Mouse (Mus musculus) NIH3T3 (cell line): Measurements from ENCODE around the gene Snapc5.
"Not testable (repeated sequence)": the region's sequence is repeated elsewhere in the genome, so short reads cannot be mapped to it uniquely, and the experiment has no call there.

Experiments
- DNase-seq: peaks from one replicate; pipeline ENCODE4 v3.0.0-alpha.2; 2012; ENCODE audit warnings: low read depth

Gene Snapc5

DNA sequence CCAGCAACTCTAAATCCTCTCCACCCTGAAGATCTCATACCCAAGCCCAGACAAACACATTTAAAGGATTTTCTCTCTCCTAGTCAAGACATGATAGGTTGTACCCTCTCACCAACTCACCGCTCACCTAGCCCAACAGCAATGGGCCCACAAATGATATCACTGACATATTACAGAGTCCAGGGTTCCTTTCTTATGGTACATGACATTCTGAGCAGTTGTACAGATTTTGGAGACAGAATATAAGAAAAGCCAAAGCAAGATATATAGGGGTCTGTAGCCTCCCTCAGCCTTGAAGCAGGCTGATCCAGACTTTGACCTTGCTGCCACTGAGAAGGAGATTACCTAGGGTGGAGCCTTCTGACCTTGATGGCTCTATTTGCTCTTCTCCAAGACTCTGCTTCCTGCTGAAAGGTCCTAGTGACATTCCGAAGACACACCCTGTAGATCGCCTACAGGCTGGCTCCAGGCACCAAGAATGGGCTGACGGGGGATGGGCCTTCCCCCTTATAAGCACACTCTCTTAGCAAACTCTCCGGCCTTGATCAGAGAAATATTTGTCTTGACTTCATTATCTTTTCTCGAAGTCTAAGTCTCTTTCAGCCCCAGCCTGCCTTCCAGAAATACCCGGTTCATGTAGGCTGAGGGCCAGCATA lies 19.8 kb downstream of the Snapc5 start:
- not testable (repeated sequence) for DNase-seq

DNA sequence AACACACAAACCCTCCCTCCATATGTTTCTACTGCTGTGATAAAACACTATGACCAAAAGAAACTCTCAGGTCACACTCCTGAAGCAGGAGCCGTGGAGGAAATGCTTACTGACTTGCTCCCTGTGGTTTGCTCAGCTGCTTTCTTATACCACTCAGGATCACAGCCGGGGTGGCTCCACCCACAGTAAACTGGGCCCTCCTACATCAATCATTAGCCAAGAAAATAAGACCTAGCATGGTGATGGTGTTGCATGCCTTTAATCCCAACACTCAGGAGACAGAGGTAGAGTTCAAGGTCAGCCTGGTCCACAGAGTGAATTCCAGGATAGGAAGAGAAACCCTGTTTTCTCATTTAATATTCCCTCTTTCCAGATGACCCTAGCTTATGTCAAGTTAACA lies 20.8 kb downstream of the Snapc5 start:
- no peak for DNase-seq

- DNase-seq: peak; percentile 47
Observed at GRCm38 (mm10) chr9:64202331-64202730, 23.3 kb downstream of the Snapc5 start.

DNA sequence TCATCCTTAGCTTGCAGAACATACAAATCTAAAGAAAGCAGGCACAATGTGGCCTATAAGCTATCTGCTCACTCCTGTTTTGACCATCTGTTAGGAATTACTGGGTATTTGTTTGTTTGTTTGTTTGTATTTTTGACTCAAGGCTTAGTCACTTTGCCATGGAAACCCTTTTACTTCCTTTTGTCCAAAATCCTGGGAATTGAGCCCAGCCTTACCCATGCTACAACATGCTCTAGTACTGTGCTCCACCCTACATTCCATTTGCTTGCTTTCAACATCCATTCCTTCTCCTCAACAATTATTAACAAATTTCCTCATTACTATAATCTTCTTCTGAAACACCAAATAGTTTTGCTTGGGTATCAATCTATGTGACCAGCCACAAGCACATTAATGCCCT lies 23.8 kb downstream of the Snapc5 start:
- peak; percentile 49 for DNase-seq

- no peak for DNase-seq
Observed at GRCm38 (mm10) chr9:64207509-64208084, 28.5 kb downstream of the Snapc5 start.

DNA sequence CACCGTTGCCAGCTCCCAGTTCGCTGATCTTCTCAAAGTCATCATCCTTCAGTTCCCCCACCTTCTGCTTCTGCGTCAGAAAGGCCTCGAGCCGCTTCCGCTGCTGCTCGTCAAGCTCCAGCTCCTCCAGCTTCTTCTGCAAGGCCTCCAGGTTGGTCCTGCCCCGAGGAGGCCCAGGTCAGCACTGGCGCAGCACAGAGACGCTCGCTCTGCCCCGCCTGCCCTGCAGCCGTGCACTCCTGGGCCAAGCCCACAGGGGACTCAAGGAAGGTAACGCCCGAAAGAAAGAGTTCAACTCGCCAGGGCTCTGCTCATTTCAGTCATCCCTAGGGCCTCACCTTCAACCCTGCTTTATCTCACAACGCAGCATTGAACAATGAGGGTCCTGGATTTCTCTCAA lies 35.4 kb downstream of the Snapc5 start:
- no peak for DNase-seq

- no peak for DNase-seq
Observed at GRCm38 (mm10) chr9:64216090-64216489, 37.0 kb downstream of the Snapc5 start.

DNA sequence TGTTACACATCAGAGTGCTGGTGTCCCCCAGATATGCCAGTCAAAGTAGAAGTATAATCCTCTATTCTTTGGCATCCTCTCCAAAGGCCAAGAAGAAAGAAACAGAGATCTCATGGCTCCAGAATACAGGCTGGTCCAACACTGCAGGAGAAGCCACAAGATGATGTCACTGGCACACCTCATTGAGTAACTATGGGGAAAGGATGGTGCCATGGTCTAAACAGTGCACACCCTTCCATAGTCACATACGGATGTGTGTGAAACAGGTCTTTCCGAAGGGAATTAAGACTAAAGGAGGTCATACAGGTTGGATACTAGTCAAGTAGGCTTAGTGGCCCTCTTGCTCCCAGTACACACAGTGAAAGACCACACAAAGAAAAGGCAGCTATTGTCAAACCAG lies 37.6 kb downstream of the Snapc5 start:
- peak; percentile 7 for DNase-seq

GRCm38 (mm10) chr9:64217887-64218286 lies 38.8 kb downstream of the Snapc5 start:
- peak; percentile 23 for DNase-seq

DNA sequence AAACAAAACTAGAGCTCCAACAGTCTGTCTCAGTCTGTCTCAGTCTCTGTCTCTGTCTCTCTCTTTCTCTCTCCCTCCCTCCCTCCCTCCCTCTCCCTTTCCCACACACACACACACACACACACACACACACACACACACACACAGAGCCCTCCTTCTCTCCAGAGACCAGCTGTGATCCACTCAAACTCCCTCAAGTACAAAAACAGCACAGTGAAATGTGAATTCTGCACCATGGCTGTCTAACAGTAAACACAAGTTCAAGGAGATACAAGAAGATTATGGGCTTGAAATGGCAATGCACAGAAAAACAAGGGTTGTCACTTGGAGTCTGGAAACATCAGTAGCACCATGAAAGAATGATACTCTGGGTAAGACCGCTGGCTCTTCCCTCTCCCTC lies 40.2 kb downstream of the Snapc5 start:
- no peak for DNase-seq

- DNase-seq: no peak
Observed at GRCm38 (mm10) chr9:64219772-64220420, 40.8 kb downstream of the Snapc5 start.

GRCm38 (mm10) chr9:64220603-64221002 lies 41.5 kb downstream of the Snapc5 start:
- DNase-seq: no peak

GRCm38 (mm10) chr9:64221480-64221879 lies 42.4 kb downstream of the Snapc5 start:
- no peak for DNase-seq

- DNase-seq: no peak
Observed at GRCm38 (mm10) chr9:64222098-64222497, 43.0 kb downstream of the Snapc5 start.

- DNase-seq: no peak
Observed at GRCm38 (mm10) chr9:64225805-64226204, 46.7 kb downstream of the Snapc5 start.

GRCm38 (mm10) chr9:64227736-64228135 lies 48.7 kb downstream of the Snapc5 start:
- no peak for DNase-seq

DNA sequence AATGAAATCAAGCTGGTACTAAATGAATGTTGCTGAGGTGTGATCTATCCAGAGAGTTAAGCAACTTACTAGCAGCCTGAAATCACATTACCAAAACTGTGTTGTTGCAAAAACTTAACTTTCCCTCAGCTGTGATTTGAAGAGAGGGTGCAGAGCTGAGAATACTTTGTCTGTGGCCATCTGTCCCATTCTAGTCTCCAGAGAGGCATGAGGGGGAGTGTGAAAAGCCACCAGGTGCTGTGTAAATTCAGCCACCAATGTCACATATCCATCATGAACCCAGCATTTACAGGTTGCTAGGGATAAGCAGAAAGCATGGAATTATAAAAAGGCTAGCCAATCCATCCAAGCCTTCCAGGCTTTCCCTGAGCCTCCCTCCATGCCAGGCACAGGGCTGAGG lies 49.9 kb downstream of the Snapc5 start:
- no peak for DNase-seq

GRCm38 (mm10) chr9:64231171-64231570 lies 52.1 kb downstream of the Snapc5 start:
- DNase-seq: no peak

GRCm38 (mm10) chr9:64231674-64232073 lies 52.6 kb downstream of the Snapc5 start:
- DNase-seq: peak; percentile 6

DNA sequence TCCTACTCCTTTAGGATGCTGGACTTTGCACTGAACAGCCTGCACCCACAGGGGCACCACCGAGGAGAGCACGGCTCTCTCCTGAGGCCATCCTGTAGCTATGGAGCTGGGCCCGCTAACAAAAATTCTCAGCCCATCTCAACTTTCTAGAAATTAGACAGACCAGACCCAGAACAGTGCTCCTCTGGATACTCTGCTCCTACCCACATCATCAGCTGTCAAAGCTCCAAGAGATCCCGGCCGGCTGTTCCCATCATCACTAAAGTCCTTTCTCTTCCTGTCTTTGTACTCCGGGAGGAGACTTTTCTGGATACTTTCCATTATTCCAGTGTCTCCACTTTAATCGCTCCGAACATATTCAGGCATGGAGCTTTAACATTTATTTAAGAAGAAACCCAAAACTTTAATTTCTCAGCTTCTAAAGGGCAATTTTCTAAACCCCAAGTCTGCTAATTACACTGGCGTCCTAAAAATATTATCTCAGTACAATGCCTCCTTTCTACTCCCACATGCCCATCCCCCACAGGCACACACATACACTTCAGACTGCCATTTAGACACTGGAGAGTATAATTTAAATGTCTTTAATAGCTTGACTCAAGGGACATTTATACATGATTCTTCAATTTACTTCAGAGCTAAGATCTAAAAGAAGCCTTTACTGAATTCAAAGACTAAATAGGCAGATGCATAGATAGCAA lies 53.3 kb downstream of the Snapc5 start:
- no peak for DNase-seq
